In the genomic region with DNA sequence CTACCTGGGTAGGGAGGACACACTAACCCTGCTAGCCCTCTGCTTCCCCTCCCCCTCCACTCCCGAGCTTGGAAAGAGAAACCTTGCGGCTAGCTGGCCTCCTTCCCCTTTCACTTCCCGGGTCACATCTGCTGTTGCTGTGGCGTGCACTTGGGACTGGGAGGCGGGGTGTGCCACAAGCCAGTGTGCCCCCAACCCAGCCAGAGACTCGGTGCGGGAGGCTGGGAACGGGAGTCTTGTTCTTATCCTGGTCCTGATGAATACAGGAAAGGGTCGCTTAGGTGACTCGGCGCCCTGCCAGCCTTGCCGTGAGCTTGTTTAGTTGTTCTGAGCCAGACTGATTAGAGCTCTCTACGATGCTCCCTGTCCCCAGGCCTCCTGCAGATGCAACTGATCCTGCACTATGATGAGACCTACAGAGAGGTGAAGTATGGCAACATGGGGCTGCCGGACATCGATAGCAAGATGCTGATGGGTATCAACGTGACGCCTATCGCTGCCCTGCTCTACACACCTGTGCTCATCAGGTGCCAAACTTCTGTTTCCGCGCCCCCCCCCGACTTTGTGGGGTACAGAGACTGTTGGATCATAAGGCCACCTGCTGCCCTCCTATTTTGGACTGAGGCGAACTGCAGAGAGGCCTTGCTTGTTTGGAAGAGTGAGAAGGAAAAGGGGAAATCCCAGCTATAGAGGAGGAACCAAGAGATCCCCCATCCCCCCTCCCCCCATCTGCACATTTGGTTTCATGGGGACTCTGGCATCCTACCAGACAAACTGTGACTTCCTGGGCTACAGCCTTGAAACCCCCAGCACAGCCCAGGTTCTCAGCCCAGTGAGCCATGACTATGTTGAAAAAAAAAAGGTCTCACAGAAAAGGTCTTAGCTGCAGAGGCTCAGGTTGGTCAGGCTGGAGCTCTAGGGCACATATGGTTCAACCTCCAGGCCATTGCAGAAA, we compare ENCODE assay signal across 8 mouse cellular contexts. TPM values are rescaled to one million over a fixed set of nuclear protein-coding genes. Genes with fewer than 3 reads are reported as not detected.
DNase-seq lines count a peak whose midpoint lies in the region; ATAC-seq and TF ChIP-seq lines count a peak whose summit lies in the region.

No protein-coding gene starts in this region.

- no peaks in the 10 kb centered on the region for H3K27me3 ChIP-seq in intestine, embryonic 15.5 days (replicated peaks)
- no peaks in the 10 kb centered on the region for H3K27me3 ChIP-seq in liver, postnatal 0 days (ENCODE audit: insufficient read depth, low read length)

- 10% methylated on average over 22 of the region's 22 CpGs for WGBS in intestine, embryonic 15.5 days
- WGBS in liver, postnatal 0 days (ENCODE audit: insufficient replicate concordance): 4% methylated on average over 22 of the region's 22 CpGs

- peak; percentile 57 for ATAC-seq in granulocyte monocyte progenitor cell, adult 5-6 weeks (replicated peaks; ENCODE audit: poor library complexity, severe bottlenecking)
- peak; percentile 67 for ATAC-seq in intestine, embryonic 15.5 days
- ATAC-seq in liver, postnatal 0 days: peak; percentile 57

- peak overlapping the region; percentile 51 for H3K27ac ChIP-seq in intestine, embryonic 15.5 days
- H3K27ac ChIP-seq in liver, postnatal 0 days (ENCODE audit: low read depth): peak overlapping the region; percentile 81

- H3K4me1 ChIP-seq in intestine, embryonic 15.5 days (replicated peaks): peaks cover 13% of the 10 kb centered on the region; the same call in 1 of the 2 replicates
- peaks cover 13% of the 10 kb centered on the region for H3K4me1 ChIP-seq in liver, postnatal 0 days (ENCODE audit: insufficient read depth)

- H3K4me3 ChIP-seq in intestine, embryonic 15.5 days (replicated peaks): peak overlapping the region; percentile 52
- peak overlapping the region; percentile 58 for H3K4me3 ChIP-seq in liver, postnatal 0 days (ENCODE audit: low read depth, low read length)

- H3K4me2 ChIP-seq in intestine, embryonic 15.5 days (replicated peaks): peak overlapping the region; percentile 94
- H3K4me2 ChIP-seq in liver, postnatal 0 days (ENCODE audit: low read depth, low read length): peak overlapping the region; percentile 75

- no peaks in the 10 kb centered on the region for H3K9me3 ChIP-seq in intestine, embryonic 15.5 days
- no peaks in the 10 kb centered on the region for H3K9me3 ChIP-seq in liver, postnatal 0 days (ENCODE audit: low read length)

- TF ChIP-seq CTCF in liver, postnatal 0 days (IDR thresholded peaks at IDR 0.05; ENCODE audit: low read depth): no peak

- peak overlapping the region; percentile 59 for H3K9ac ChIP-seq in intestine, embryonic 15.5 days
- H3K9ac ChIP-seq in liver, postnatal 0 days (replicated peaks): peak overlapping the region; percentile 62

- TF ChIP-seq EP300 in liver, postnatal 0 days (IDR thresholded peaks at IDR 0.05; ENCODE audit: low read depth): no peak

- no peaks in the 10 kb centered on the region for H3K36me3 ChIP-seq in intestine, embryonic 15.5 days
- peaks cover 3% of the 10 kb centered on the region; the same call in 1 of the 2 replicates for H3K36me3 ChIP-seq in liver, postnatal 0 days (replicated peaks; ENCODE audit: insufficient read depth, low read length)

- DNase-seq in right cerebral cortex, postnatal 14 days: peak; percentile 48
- no peak for DNase-seq in right cerebral cortex, postnatal 25 days
- DNase-seq in cerebellum, postnatal 14 days: peak; percentile 47 to 66
- DNase-seq in liver, postnatal 0 days: peak; percentile 79
- DNase-seq in neural tube, embryonic 10.5 days (ENCODE audit: extremely low spot score, low spot score): peak; percentile 55
- peak; percentile 67 for DNase-seq in thymus, postnatal 4 days

RNA-seq across cellular contexts. Expression of gene Unc93b1, which starts 1.2 kb away (rescaled TPM):
- 162 and 191 TPM in 2 replicates for total RNA-seq in granulocyte monocyte progenitor cell, adult 5-6 weeks (2014; fragmentation: Nextera tagmentation)
- 205 and 220 TPM in 2 replicates for total RNA-seq in granulocyte monocyte progenitor cell, adult 5-6 weeks (2017)
- 20.2 and 21.8 TPM in 2 replicates for polyA plus RNA-seq in intestine, embryonic 15.5 days (2015; fragmentation: Nextera tagmentation; extraction: Ambion mirVana)
- polyA plus RNA-seq in liver, postnatal 0 days (2015; fragmentation: Nextera tagmentation; extraction: Ambion mirVana): 42.6 and 48.1 TPM in 2 replicates

RNA-seq across cellular contexts. Expression of gene Aldh3b1, which starts 6.6 kb away (rescaled TPM):
- total RNA-seq in granulocyte monocyte progenitor cell, adult 5-6 weeks (2014; fragmentation: Nextera tagmentation): 5.9 and 8.4 TPM in 2 replicates
- 8.4 and 14.1 TPM in 2 replicates for total RNA-seq in granulocyte monocyte progenitor cell, adult 5-6 weeks (2017)
- polyA plus RNA-seq in intestine, embryonic 15.5 days (2015; fragmentation: Nextera tagmentation; extraction: Ambion mirVana): 2.3 and 2.4 TPM in 2 replicates
- 9.5 TPM in 2 replicates for polyA plus RNA-seq in liver, postnatal 0 days (2015; fragmentation: Nextera tagmentation; extraction: Ambion mirVana)

RNA-seq across cellular contexts. Expression of gene Aldh3b3, which starts 22.3 kb away (rescaled TPM):
- not detected in 2 replicates for total RNA-seq in granulocyte monocyte progenitor cell, adult 5-6 weeks (2014; fragmentation: Nextera tagmentation)
- not detected in 2 replicates for total RNA-seq in granulocyte monocyte progenitor cell, adult 5-6 weeks (2017)
- polyA plus RNA-seq in intestine, embryonic 15.5 days (2015; fragmentation: Nextera tagmentation; extraction: Ambion mirVana): not detected in 2 replicates
- polyA plus RNA-seq in liver, postnatal 0 days (2015; fragmentation: Nextera tagmentation; extraction: Ambion mirVana): 0.04 and 0.13 TPM in 2 replicates

RNA-seq across cellular contexts. Expression of gene Ndufs8, which starts 23.6 kb away (rescaled TPM):
- total RNA-seq in granulocyte monocyte progenitor cell, adult 5-6 weeks (2014; fragmentation: Nextera tagmentation): 157 and 158 TPM in 2 replicates
- total RNA-seq in granulocyte monocyte progenitor cell, adult 5-6 weeks (2017): 89.0 and 91.9 TPM in 2 replicates
- 342 and 413 TPM in 2 replicates for polyA plus RNA-seq in intestine, embryonic 15.5 days (2015; fragmentation: Nextera tagmentation; extraction: Ambion mirVana)
- polyA plus RNA-seq in liver, postnatal 0 days (2015; fragmentation: Nextera tagmentation; extraction: Ambion mirVana): 165 and 167 TPM in 2 replicates

RNA-seq across cellular contexts. Expression of gene Tcirg1, which starts 29.2 kb away (rescaled TPM):
- total RNA-seq in granulocyte monocyte progenitor cell, adult 5-6 weeks (2014; fragmentation: Nextera tagmentation): 165 and 253 TPM in 2 replicates
- total RNA-seq in granulocyte monocyte progenitor cell, adult 5-6 weeks (2017): 159 and 178 TPM in 2 replicates
- polyA plus RNA-seq in intestine, embryonic 15.5 days (2015; fragmentation: Nextera tagmentation; extraction: Ambion mirVana): 50.9 and 56.3 TPM in 2 replicates
- polyA plus RNA-seq in liver, postnatal 0 days (2015; fragmentation: Nextera tagmentation; extraction: Ambion mirVana): 28.1 and 29.7 TPM in 2 replicates
